Mouse (Mus musculus) erythroblast, embryonic 14.5 days (primary cell): ENCODE measurements around the gene Slc17a3.

Experiments
- GATA1 ChIP-seq: IDR thresholded peaks from 2 replicates; pipeline ENCODE4 v1.6.1; 2012; ENCODE audit warnings: low read length, inconsistent platforms, mixed read lengths
- TAL1 ChIP-seq: IDR thresholded peaks from 3 replicates; pipeline ENCODE4 v1.6.1; 2012; ENCODE audit warnings: low read length, inconsistent platforms, mixed read lengths

- TF ChIP-seq GATA1 (no peak), TAL1 (no peak)
Measured at GRCm38 (mm10) chr13:23866086-23866710, 27.0 kb downstream of the Slc17a3 start.
